Mouse (Mus musculus): ENCODE data around the gene Kcnk4.

- no peak for TF ChIP-seq MAX (IDR thresholded peaks at IDR 0.05)
- no peak for TF ChIP-seq CTCF (IDR thresholded peaks at IDR 0.05; ENCODE audit: control insufficient read depth, insufficient read depth, insufficient read length)
- no peak for TF ChIP-seq CEBPB (IDR thresholded peaks at IDR 0.05; ENCODE audit: low read depth)
- no peak for TF ChIP-seq MYOD1 (IDR thresholded peaks at IDR 0.05; ENCODE audit: control insufficient read depth, insufficient read length, low read depth)
- no peak for TF ChIP-seq MYOG (IDR thresholded peaks at IDR 0.05; ENCODE audit: control insufficient read depth, extremely low read depth, insufficient read length)
These were observed 21.1 kb upstream of the Kcnk4 start for GRCm38 (mm10) chr19:6955424-6955823.
